In the genomic region with DNA sequence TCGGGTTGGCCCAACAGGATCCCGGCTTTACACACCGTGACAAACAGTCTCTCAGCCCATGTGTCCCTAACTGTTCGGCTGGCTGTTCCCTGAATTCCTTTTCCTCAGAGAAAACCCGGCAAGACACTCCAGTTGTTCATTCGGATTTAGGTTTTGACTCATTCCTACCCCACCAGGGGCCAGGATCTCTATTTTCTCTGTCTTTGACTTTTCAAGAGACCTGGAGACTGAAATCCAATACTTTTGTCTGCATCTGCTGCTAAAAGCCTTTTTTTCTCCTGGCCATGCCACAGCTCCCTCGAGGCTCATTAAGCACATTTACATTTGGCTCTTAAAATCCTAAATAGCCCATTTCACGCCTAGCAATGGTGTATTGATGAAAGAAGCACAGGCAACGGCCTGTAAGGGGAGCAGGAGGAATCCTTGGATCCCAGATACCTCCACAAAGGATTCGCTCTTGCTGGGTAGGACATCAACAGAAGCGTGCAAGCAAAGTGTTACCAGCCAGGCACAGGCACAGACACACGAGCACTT, we compare ENCODE assay signal across 9 mouse cellular contexts.
DNase-seq lines count a peak whose midpoint lies in the region; ATAC-seq and TF ChIP-seq lines count a peak whose summit lies in the region.
"Had no signal": no experiment of that assay in that cellular context is flagged by ENCODE, and none has a peak within 500 bp of the region (broad histone marks: within the 10 kb centered on the region; RNA-seq: fewer than 3 reads in every experiment).

No protein-coding gene starts in this region.

- no peak overlapping the region for H3K9ac ChIP-seq in neural tube, embryonic 11.5 days (ENCODE audit: low read length)
- H3K9ac ChIP-seq: lung, embryonic 15.5 days had no signal

- no peak for DNase-seq in gastrocnemius, adult 2 months
- DNase-seq in gastrocnemius, postnatal 25 days, result no peak
- peak; percentile 33 for DNase-seq in forebrain, embryonic 10.5 days (ENCODE audit: extremely low spot score, low spot score)
- no peak for DNase-seq in limb, embryonic 10.5 days (ENCODE audit: low spot score)
- DNase-seq in neural tube, embryonic 11.5 days (ENCODE audit: low spot score), result peak; percentile 64
- DNase-seq in left cerebral cortex, postnatal 10 days (ENCODE audit: extremely low spot score in 1 of 2, low spot score in 2 of 2), result no peak
- DNase-seq in adrenal gland, adult 8-10 months, result no peak
- DNase-seq in adrenal gland, adult (ENCODE audit: inconsistent age in 2 of 2, low spot score in 1 of 2), result no peak

- no peak overlapping the region for H3K4me2 ChIP-seq in neural tube, embryonic 11.5 days (ENCODE audit: low read depth)
- H3K4me2 ChIP-seq: lung, embryonic 15.5 days had no signal

- peak; percentile 90 for ATAC-seq in neural tube, embryonic 11.5 days (ENCODE audit: insufficient read depth, low FRiP score, low TSS enrichment)

- H3K9me3 ChIP-seq in forebrain, embryonic 10.5 days, result no peaks in the 10 kb centered on the region
- no peaks in the 10 kb centered on the region for H3K9me3 ChIP-seq in limb, embryonic 10.5 days (replicated peaks)
- no peaks in the 10 kb centered on the region for H3K9me3 ChIP-seq in neural tube, embryonic 11.5 days (ENCODE audit: control insufficient read depth, low read length)
- H3K9me3 ChIP-seq: lung, embryonic 15.5 days had no signal

- H3K4me3 ChIP-seq in gastrocnemius, adult 2 months, result no peak overlapping the region
- H3K4me3 ChIP-seq in forebrain, embryonic 10.5 days, result no peak overlapping the region
- no peak overlapping the region for H3K4me3 ChIP-seq in limb, embryonic 10.5 days
- no peak overlapping the region for H3K4me3 ChIP-seq in neural tube, embryonic 11.5 days (ENCODE audit: low read depth, low read length)
- H3K4me3 ChIP-seq: lung, embryonic 15.5 days had no signal

- peaks cover 28% of the 10 kb centered on the region for H3K4me1 ChIP-seq in forebrain, embryonic 10.5 days
- peaks cover 15% of the 10 kb centered on the region for H3K4me1 ChIP-seq in limb, embryonic 10.5 days
- peaks cover 12% of the 10 kb centered on the region; the same call in 1 of the 2 replicates for H3K4me1 ChIP-seq in neural tube, embryonic 11.5 days (ENCODE audit: control insufficient read depth, insufficient read depth, low read length)
- H3K4me1 ChIP-seq: lung, embryonic 15.5 days had no signal

- H3K27me3 ChIP-seq in forebrain, embryonic 10.5 days (ENCODE audit: poor library complexity, severe bottlenecking), result no peaks in the 10 kb centered on the region
- no peaks in the 10 kb centered on the region for H3K27me3 ChIP-seq in limb, embryonic 10.5 days (ENCODE audit: low read depth, poor library complexity, severe bottlenecking)
- H3K27me3 ChIP-seq in neural tube, embryonic 11.5 days (ENCODE audit: control insufficient read depth, insufficient read depth, low read length), result no peaks in the 10 kb centered on the region
- H3K27me3 ChIP-seq: lung, embryonic 15.5 days had no signal

- H3K27ac ChIP-seq in gastrocnemius, adult 2 months, result peak overlapping the region; percentile 38
- H3K27ac ChIP-seq in forebrain, embryonic 10.5 days, result peak overlapping the region; percentile 79
- peak overlapping the region; percentile 57 for H3K27ac ChIP-seq in limb, embryonic 10.5 days
- H3K27ac ChIP-seq in neural tube, embryonic 11.5 days (ENCODE audit: low read depth, low read length), result peak overlapping the region; percentile 83
- H3K27ac ChIP-seq: lung, embryonic 15.5 days had no signal

- H3K36me3 ChIP-seq in forebrain, embryonic 10.5 days (replicated peaks), result no peaks in the 10 kb centered on the region
- H3K36me3 ChIP-seq in limb, embryonic 10.5 days, result no peaks in the 10 kb centered on the region
- H3K36me3 ChIP-seq in neural tube, embryonic 11.5 days (ENCODE audit: control insufficient read depth, insufficient read depth, low read length), result no peaks in the 10 kb centered on the region
- H3K36me3 ChIP-seq: lung, embryonic 15.5 days had no signal

- no peak for TF ChIP-seq CTCF in gastrocnemius, adult 2 months (IDR thresholded peaks at IDR 0.05)

- intact Hi-C loops in gastrocnemius, adult 2 months (cut with DNase I), result no loop called here
- intact Hi-C loops in left cerebral cortex, postnatal 10 days (cut with DNase I), result no loop called here

- WGBS in forebrain, embryonic 10.5 days, result 8% methylated on average over 12 of the region's 12 CpGs
- 43% methylated on average over 12 of the region's 12 CpGs for WGBS in limb, embryonic 10.5 days
- WGBS in neural tube, embryonic 11.5 days, result 6% methylated on average over 12 of the region's 12 CpGs

Comparison
In these comparisons a context has a peak if more than half of its experiments do, and no peak if none do; other contexts are left out.
1. DNase-seq: peak in forebrain, embryonic 10.5 days (single experiment) and neural tube, embryonic 11.5 days (single experiment); none in gastrocnemius, adult 2 months (single experiment), gastrocnemius, postnatal 25 days (single experiment), limb, embryonic 10.5 days (single experiment), left cerebral cortex, postnatal 10 days (0 of 2), adrenal gland, adult 8-10 months (single experiment) and adrenal gland, adult (0 of 2).
2. Peak in every context shown above with its lines, with median percentiles within 50 percentile points of each other: H3K27ac ChIP-seq.